Mouse (Mus musculus): ENCODE measurements around the gene Mtfp1.
"Not testable (repeated sequence)": the region's sequence is repeated elsewhere in the genome, so short reads cannot be mapped to it uniquely, and the experiment has no call there.

Mtfp1 gene

GRCm38 (mm10) chr11:4114541-4114940, 19.3 kb upstream of the Mtfp1 start:
- not testable (repeated sequence) for DNase-seq

- DNase-seq: no peak
Observed at GRCm38 (mm10) chr11:4113970-4114369, 18.7 kb upstream of the Mtfp1 start.

DNA sequence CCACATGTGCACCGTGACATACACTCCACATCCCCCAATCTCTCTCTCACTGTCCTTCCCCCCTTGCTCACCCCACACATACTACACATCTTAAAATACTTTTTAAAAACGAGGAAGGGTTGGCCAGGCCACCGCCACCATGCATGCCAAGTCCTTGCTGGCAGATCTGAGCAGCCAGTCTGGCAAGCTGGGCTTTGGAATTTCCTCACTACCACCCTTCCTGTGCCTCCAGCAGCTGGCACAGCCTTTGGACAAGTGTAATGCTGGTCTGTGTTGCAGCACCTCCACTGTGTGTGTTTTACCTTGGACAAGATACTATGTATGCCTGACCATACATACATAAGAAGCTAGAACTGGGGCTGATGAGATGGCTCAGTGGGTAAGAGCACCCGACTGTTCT, 18.3 kb upstream of the Mtfp1 start:
- no peak for DNase-seq

DNA sequence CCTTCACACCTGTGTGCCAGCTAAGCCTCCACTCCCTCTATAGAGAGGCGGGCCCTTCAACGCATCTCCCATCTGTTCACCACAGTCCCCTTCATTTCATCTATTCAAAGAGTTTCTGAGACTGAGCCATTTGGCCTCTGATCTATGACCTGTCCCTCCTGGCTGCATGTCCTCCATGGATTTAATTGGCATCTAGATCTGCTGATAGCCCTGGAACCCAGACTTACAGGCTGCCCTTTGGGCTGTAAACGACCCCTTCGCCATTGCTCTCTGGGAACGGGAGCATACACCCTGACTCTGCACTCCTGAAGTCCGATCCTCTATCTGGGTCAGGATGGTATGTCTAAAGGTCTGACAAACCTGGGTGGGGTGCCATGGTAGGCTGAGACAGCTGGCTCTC, 17.6 kb upstream of the Mtfp1 start:
- no peak for DNase-seq

DNA sequence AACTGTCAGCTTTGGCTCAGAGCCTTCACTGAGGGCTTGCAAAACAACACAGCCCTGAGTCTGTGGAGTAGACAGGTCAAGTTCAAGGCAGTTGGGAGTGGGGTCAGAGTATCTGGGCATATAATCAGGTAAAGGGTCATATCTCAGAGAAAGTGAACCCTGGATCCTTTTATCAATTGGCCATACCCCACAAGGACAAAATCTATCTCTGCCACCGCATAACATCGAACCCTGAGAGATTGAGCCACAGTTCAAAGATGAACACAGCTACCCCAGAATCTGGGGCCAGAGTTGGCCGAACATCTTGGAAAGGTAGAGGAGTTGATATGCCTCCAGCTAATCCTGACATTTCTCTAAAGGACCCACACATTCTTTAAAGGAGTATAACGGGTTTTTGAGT, 16.8 kb upstream of the Mtfp1 start:
- DNase-seq: no peak

DNA sequence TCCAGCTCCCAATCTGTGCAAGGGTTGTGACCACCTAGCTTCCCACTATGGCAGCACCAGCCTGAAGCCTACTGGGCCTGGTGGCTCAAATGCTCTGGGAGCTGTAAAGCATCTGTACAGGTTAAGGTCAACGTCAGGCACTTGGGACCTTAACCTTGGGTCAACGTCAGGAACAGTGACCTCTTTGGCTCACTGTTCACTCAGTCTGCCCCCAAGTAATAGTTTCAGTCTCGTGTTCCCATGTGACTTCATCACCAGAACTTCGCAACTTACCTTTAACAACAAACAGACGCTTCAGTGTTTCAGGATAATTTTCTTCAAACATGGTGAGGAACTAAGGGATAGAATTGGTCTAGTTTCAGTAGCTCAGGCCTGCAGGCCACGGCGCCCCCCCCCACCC, 13.4 kb upstream of the Mtfp1 start:
- DNase-seq: no peak

DNA sequence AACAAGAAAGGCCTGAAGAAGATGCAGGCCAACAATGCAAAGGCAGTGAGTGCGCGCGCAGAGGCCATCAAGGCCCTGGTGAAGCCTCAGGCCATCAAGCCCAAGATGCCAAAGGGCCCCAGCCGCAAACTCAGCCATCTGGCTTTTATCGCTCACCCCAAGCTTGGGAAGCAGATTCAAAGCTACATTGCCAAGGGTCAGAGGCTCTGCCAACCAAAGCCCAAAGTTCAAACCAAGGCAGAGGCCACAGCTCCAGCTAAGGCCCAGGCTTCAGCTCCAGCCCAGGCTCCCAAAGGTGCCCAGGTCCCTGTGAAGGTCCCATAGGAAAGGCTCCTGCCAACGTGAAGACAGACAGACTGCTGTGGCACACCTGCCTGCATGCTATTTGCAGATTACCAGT, 12.7 kb upstream of the Mtfp1 start:
- DNase-seq: not testable (repeated sequence)

DNA sequence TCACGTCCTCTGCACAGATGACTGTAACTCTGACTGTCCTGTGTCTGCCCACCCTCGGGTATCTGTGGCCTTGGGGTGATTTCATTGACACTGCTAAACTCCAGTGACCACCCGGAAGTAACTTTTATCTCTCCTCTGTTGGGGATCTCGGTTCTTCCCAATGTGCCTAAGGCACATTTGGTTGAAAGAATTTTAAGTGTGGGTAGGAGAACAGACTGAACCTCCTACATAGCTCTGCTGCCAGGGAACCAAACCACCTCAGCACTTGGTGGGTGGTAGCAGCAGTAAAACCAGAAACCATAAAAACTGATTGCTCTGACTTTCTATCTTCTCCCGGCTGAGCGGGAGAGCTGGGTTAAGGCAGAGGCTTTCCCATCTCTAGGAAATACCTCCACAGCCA, 10.2 kb upstream of the Mtfp1 start:
- DNase-seq: peak; percentile 82

DNA sequence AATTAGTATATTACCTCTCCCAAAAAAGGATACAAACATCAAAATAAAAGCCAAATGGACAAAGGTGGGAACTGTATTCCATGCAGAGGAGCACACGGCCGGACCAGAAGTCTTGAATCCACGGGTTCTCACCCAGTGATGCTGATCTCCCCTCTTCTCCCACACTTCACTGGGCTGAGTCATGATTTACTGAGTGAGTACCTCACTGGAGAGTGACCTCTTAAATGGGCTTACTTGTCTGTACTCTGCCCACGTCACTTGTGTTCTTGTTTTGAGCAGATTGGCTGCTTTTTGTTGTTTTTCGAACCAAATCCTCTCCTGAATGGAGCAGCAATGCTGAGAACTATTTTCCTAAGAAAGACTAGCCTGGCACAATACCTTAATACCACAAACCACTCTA, 9.7 kb upstream of the Mtfp1 start:
- no peak for DNase-seq

DNA sequence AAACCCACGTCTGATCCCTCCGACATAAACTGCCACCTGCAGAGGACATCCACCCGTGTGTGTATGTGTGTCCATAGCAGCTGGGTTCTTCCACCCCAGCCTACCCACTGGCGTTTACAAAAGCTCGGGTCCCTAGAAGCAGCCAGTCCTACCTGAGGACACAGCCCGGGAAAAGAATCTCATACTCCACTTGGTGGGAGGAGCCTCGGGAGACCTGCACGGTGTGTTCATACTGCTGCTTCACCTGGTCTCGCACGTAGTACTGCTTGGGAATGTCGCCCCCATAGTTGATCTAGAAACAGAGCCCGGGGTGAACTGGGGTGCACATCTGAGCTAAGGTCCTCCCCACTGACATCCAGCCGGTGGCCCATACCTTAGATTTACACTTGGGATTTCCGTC, 8.3 kb upstream of the Mtfp1 start:
- DNase-seq: no peak

DNA sequence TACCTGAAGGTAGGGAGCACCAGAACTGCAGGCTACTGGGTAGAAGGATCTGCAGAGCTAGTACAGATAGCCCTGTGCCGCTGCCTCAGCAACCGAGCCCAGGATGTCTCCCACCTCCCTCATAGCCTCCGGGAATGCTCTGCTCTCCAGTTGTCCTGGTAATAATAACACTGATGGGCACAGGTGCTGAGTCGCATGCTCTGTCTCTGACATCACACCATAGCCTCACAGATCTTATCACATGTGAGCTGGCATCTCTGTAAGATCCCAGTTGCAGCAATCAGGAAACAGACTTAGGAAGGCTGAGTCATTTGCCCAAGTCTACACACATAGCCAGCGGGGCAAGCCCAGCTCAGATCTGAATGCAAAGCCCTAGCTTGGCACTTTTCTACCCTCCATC, 6.6 kb upstream of the Mtfp1 start:
- no peak for DNase-seq

DNA sequence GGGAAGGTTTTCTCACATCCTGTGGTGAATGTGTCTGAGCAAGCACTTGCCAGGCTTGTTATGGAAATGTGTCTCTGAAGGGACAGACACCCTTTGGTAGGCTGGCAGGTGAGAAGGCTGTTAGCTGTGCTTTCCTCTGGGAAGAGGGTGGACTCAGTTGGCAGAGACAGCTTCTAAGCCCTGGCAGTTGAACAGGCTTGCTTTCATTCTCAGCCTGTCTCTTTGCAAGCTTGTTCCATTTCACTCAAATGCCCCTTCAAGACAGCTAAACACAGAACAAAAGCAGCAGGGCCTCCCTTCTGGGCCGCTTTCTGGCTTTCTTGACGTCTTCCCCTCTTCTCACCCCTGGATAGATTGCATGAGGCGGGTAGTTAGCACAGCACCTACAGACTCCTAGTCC, 4.2 kb upstream of the Mtfp1 start:
- DNase-seq: no peak

DNA sequence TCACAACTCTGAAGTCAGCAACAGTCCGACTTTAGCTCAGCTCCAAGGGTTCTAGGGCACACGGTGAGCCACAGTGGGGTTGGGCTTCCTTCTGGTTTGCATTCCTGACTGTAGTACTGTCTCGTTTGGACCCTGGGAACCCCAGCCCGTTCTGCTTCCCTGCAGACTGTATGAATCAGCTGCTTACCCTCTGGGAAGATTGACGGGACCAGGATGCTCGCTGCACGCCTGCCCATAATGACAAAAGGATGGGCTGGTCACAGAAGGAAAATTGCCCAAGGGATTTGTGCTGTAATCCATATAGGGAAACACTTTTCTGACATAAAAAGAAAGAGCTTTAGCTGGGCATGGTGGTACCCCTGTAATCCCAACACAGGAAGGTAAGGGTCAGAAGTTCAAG, 3.6 kb upstream of the Mtfp1 start:
- DNase-seq: no peak

DNA sequence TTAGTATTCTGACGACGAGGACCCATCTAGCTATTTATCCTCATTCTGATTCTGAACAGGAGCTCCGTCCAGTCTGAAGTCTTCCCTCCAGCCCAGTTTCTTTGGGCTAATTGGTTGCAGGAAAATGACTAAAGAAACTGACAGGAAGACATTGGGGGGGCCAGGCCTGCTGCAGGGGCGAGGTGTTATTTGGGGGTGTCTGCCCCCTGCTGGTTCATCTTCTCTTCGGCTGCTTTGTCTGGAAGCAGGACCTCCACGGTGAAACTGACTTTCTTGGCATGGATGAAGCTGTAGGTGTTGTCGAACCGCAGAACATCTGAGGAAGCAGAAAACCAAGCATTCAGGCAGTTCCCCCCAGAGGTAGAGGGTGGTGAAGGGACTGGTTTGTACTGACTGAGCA, 2.9 kb upstream of the Mtfp1 start:
- no peak for DNase-seq

GRCm38 (mm10) chr11:4097091-4097621, 1.9 kb upstream of the Mtfp1 start:
- DNase-seq: no peak

GRCm38 (mm10) chr11:4096054-4096984, 1.1 kb upstream of the Mtfp1 start:
- DNase-seq: peak; percentile 99

- DNase-seq: peak; percentile 67
Observed at GRCm38 (mm10) chr11:4094378-4095170, 671 bp downstream of the Mtfp1 start.

GRCm38 (mm10) chr11:4093459-4094377, 1.5 kb downstream of the Mtfp1 start:
- DNase-seq: no peak

- peak; percentile 86 for DNase-seq
Observed at GRCm38 (mm10) chr11:4087267-4087666, 8.0 kb downstream of the Mtfp1 start.

DNA sequence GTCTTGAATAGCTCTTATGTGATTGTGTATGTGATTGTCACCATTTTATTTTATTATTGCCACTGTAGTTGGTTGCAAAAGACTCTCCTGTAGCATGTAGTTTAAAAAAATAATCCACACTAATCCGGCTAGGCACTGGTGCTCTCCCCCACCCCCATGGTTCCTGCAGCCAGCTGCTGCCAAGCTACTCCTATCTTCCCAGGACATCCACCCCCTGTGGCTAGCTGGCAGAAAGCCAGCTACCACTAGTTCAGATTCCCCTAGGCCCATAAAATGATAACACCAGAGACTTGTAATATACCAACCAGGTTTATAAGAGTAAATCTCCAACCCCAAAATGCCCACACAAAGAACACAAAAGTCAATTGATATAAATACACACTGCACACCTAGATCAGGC, 9.0 kb downstream of the Mtfp1 start:
- DNase-seq: no peak

DNA sequence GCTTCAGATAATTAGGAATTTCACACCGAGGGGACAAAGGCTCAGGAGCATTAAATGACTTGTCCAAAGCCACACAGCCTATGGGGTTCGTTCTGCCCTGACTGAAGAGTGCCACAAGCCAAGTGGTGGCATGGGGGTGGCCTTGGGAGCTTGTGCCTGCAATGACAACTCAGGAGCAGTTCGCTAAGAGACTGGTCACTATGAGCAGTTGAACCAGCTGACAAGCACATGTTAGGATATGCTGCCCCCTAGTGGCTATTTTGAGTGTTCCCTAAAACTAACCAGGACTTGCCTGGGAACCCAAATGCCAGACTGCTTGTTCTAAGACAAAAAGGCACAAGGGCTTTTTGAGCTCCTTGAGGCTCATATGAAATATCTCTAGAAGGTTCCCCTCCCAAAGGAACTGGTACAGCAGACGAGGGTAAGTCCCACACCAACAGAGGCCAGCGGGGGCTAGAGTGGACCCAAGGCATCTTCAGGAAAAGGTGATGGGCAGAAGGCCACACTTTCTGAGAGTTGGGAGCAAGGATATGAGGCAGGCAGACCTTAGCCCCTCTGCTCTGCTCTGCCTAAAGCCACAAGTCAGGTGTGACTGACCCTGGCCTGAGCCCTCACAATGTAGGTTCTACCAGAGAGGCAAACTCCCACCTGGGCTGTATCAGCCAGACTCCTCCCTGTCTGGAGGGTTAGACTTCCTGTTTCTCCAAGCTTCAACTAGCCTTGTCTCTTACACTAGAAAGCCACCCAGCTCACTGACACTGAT, 11.7 kb downstream of the Mtfp1 start:
- DNase-seq: peak; percentile 72

DNA sequence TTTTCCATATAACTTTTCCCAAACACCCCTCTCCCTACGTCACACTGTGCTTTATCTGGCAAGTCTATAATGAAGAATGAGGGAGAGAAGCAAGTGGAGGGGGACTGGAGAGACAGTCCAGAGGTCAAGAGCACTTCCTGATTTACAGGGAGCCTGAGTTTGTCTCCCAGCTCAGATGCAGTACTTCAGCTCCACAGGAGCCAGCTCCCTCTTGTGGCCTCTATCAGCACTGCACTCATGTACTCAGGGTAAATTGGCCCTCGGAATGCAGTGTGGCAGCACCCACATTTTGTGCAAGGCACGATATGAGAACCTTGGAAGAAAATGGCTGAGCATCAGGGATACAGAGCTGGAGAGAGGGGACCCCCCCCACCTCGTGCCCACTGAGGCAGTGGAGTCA, 15.0 kb downstream of the Mtfp1 start:
- peak; percentile 62 for DNase-seq

All from layer of hippocampus, adult 9-11 months (tissue).